Mouse (Mus musculus) 3T3-L1 (cell line): ENCODE results near the gene Ulk3.

ENCODE experiments used
- DNase-seq: peaks from one replicate; pipeline ENCODE4 v3.0.0-alpha.2; 2015; ENCODE audit warnings: low read depth, low spot score

Gene Ulk3

GRCm38 (mm10) chr9:57589224-57590126 lies at the start of gene Ulk3:
Ulk3 (plus strand) TSS chr9:57589452.
- DNase-seq = peak; percentile 88

GRCm38 (mm10) chr9:57539550-57539949 lies 49.7 kb upstream of the Ulk3 start:
- DNase-seq = peak; percentile 28

GRCm38 (mm10) chr9:57541312-57541711 lies 47.9 kb upstream of the Ulk3 start:
- peak; percentile 87 for DNase-seq

- no peak for DNase-seq
These were observed 45.3 kb upstream of the Ulk3 start for GRCm38 (mm10) chr9:57543951-57544350.

- no peak for DNase-seq
These were observed 42.0 kb upstream of the Ulk3 start for GRCm38 (mm10) chr9:57547287-57547686.

GRCm38 (mm10) chr9:57547869-57548268 lies 41.4 kb upstream of the Ulk3 start:
- no peak for DNase-seq

GRCm38 (mm10) chr9:57549186-57549585 lies 40.1 kb upstream of the Ulk3 start:
- DNase-seq = no peak

- DNase-seq = no peak
These were observed 39.0 kb upstream of the Ulk3 start for GRCm38 (mm10) chr9:57550126-57550862.

- peak; percentile 79 for DNase-seq
These were observed 36.9 kb upstream of the Ulk3 start, which contains the start of gene Mpi for GRCm38 (mm10) chr9:57552139-57552887. Mpi (minus strand) TSS chr9:57552763.

GRCm38 (mm10) chr9:57553119-57553518 lies 36.1 kb upstream of the Ulk3 start:
- no peak for DNase-seq

- no peak for DNase-seq
These were observed 34.5 kb upstream of the Ulk3 start for GRCm38 (mm10) chr9:57554753-57555152.

- DNase-seq = no peak
These were observed 32.0 kb upstream of the Ulk3 start for GRCm38 (mm10) chr9:57557215-57557614.

- DNase-seq = no peak
These were observed 30.6 kb upstream of the Ulk3 start for GRCm38 (mm10) chr9:57558625-57559024.

- no peak for DNase-seq
These were observed 29.7 kb upstream of the Ulk3 start for GRCm38 (mm10) chr9:57559568-57559967.

- DNase-seq = peak; percentile 47
These were observed 29.0 kb upstream of the Ulk3 start for GRCm38 (mm10) chr9:57560263-57560662.

GRCm38 (mm10) chr9:57560861-57561710 lies 28.2 kb upstream of the Ulk3 start, which contains the start of gene Scamp2:
Scamp2 (plus strand) TSS chr9:57560943.
- peak; percentile 94 for DNase-seq

GRCm38 (mm10) chr9:57561711-57562099 lies 27.5 kb upstream of the Ulk3 start:
- no peak for DNase-seq

GRCm38 (mm10) chr9:57562896-57563372 lies 26.3 kb upstream of the Ulk3 start:
- DNase-seq = peak; percentile 83

- DNase-seq = no peak
These were observed 24.6 kb upstream of the Ulk3 start for GRCm38 (mm10) chr9:57564609-57565008.

GRCm38 (mm10) chr9:57565741-57566221 lies 23.5 kb upstream of the Ulk3 start:
- DNase-seq = peak; percentile 43
